Mouse (Mus musculus) CH12.LX (cell line): ENCODE results near the gene Kcnj10. TPM values are rescaled to one million over a fixed set of nuclear protein-coding genes. Genes with fewer than 3 reads are reported as not detected.

Experiments used
- DNase-seq: peaks from one replicate; pipeline ENCODE4 v3.0.0-alpha.2; 2013; ENCODE audit errors: extremely low read depth
- H3K27ac ChIP-seq: 2 replicates; pipeline ENCODE4 v1.5.1; 2012; ENCODE audit warnings: low read depth, mild to moderate bottlenecking, control low read depth, moderate library complexity; ENCODE audit not compliant: insufficient read depth
- H3K27me3 ChIP-seq: replicated peaks from 2 replicates; pipeline ENCODE3; 2012; ENCODE audit warnings: inconsistent platforms
- H3K36me3 ChIP-seq, 2 experiments: replicated peaks in 1 of 2; 2 replicates each; pipeline versions ENCODE3 to v1.6.1; 2012; ENCODE audit warnings: inconsistent platforms in 1 of 2, low read length in 1 of 2, mild to moderate bottlenecking in 1 of 2, mixed read lengths in 1 of 2, moderate library complexity in 1 of 2; ENCODE audit not compliant: control insufficient read depth in 1 of 2, insufficient read depth in 1 of 2
- H3K4me1 ChIP-seq, 2 experiments: 2 replicates each; pipeline ENCODE4 v1.6.1; 2012; ENCODE audit warnings: inconsistent platforms in 1 of 2, moderate library complexity in 1 of 2; ENCODE audit not compliant: insufficient read depth in 2 of 2, control insufficient read depth in 1 of 2
- H3K4me2 ChIP-seq: 2 replicates; pipeline ENCODE4 v1.6.1; 2012; ENCODE audit warnings: low read depth, mild to moderate bottlenecking, control low read depth; ENCODE audit not compliant: poor library complexity, insufficient read depth, severe bottlenecking
- H3K4me3 ChIP-seq, 3 experiments: fragments of 150-350 bp in 1 of 3; sonication (generic) in 1 of 3; replicated peaks in 1 of 3; 2 replicates each; pipeline versions ENCODE3 to v1.5.1; 2011 to 2012; ENCODE audit warnings: low read depth in 2 of 3, low read length in 2 of 3, mild to moderate bottlenecking in 2 of 3, moderate library complexity in 2 of 3, control low read depth in 1 of 3, improper control_type of control experiment in 1 of 3, inconsistent platforms in 1 of 3, mixed read lengths in 1 of 3; ENCODE audit not compliant: poor library complexity in 1 of 3
- H3K79me2 ChIP-seq: replicated peaks from 2 replicates; pipeline ENCODE4 v1.6.1; 2012; ENCODE audit warnings: mild to moderate bottlenecking, moderate library complexity; ENCODE audit not compliant: control insufficient read depth, poor library complexity, insufficient read depth, severe bottlenecking; ENCODE audit errors: extremely low read depth
- H3K9ac ChIP-seq: 2 replicates; pipeline ENCODE4 v1.6.1; 2012; ENCODE audit warnings: low read depth, mild to moderate bottlenecking, control low read depth, moderate library complexity; ENCODE audit not compliant: insufficient read depth
- H3K9me3 ChIP-seq: replicated peaks from 2 replicates; pipeline ENCODE3; 2012; ENCODE audit warnings: low read length, inconsistent platforms, mixed read lengths
- CHD2 ChIP-seq: IDR thresholded peaks from 2 replicates; pipeline ENCODE4 v1.6.1; 2011; ENCODE audit warnings: low read length, improper control_type of control experiment
- CTCF ChIP-seq, 2 experiments: IDR thresholded peaks in 1 of 2; conservative IDR thresholded peaks in 1 of 2; 2 replicates each; pipeline ENCODE4 v1.5.1; 2011 to 2012; ENCODE audit warnings: low read depth in 2 of 2, low read length in 2 of 2, improper control_type of control experiment in 1 of 2, inconsistent platforms in 1 of 2, mild to moderate bottlenecking in 1 of 2, moderate library complexity in 1 of 2
- ELF1 ChIP-seq: IDR thresholded peaks from 2 replicates; pipeline ENCODE4 v1.6.1; 2014; ENCODE audit warnings: low read depth, mild to moderate bottlenecking, inconsistent platforms, low read length, improper control_type of control experiment
- EP300 ChIP-seq: IDR thresholded peaks from 2 replicates; pipeline ENCODE4 v1.6.1; 2011; ENCODE audit warnings: low read length, improper control_type of control experiment
- HCFC1 ChIP-seq: IDR thresholded peaks from 2 replicates; pipeline ENCODE4 v1.6.1; 2012; ENCODE audit warnings: low read depth, mild to moderate bottlenecking, inconsistent platforms, low read length, improper control_type of control experiment
- IRF4 ChIP-seq: IDR thresholded peaks from 2 replicates; pipeline ENCODE4 v1.6.1; 2014; ENCODE audit warnings: low read depth, mild to moderate bottlenecking, inconsistent platforms, low read length, improper control_type of control experiment
- JUN ChIP-seq: IDR thresholded peaks from 2 replicates; pipeline ENCODE4 v1.6.1; 2011; ENCODE audit warnings: low read depth, mild to moderate bottlenecking, low read length, improper control_type of control experiment, moderate library complexity; ENCODE audit not compliant: insufficient read depth
- MAFK ChIP-seq: IDR thresholded peaks from 2 replicates; pipeline ENCODE4 v1.6.1; 2011; ENCODE audit warnings: low read length, improper control_type of control experiment; ENCODE audit not compliant: insufficient replicate concordance
- MAX ChIP-seq: IDR thresholded peaks from 2 replicates; pipeline ENCODE4 v1.6.1; 2011; ENCODE audit warnings: low read length, improper control_type of control experiment
- MAZ ChIP-seq: IDR thresholded peaks from 2 replicates; pipeline ENCODE4 v1.6.1; 2012; ENCODE audit warnings: low read depth, mild to moderate bottlenecking, inconsistent platforms, low read length, improper control_type of control experiment, moderate library complexity
- NELFE ChIP-seq: IDR thresholded peaks from 2 replicates; pipeline ENCODE4 v1.6.1; 2011; ENCODE audit warnings: low read depth, low read length, improper control_type of control experiment
- POLR2AphosphoS2 ChIP-seq: IDR thresholded peaks from 2 replicates; pipeline ENCODE4 v1.6.1; 2011; ENCODE audit warnings: low read depth, low read length, improper control_type of control experiment
- RAD21 ChIP-seq: IDR thresholded peaks from 2 replicates; pipeline ENCODE4 v1.6.1; 2011; ENCODE audit warnings: low read depth, mild to moderate bottlenecking, low read length, improper control_type of control experiment, moderate library complexity
- RCOR1 ChIP-seq: conservative IDR thresholded peaks from 2 replicates; pipeline ENCODE4 v1.6.1; 2012; ENCODE audit warnings: low read depth, mild to moderate bottlenecking, inconsistent platforms, low read length, improper control_type of control experiment
- SIN3A ChIP-seq: IDR thresholded peaks from 2 replicates; pipeline ENCODE4 v1.6.1; 2012; ENCODE audit warnings: low read length, improper control_type of control experiment, inconsistent platforms
- SMC3 ChIP-seq: IDR thresholded peaks from 2 replicates; pipeline ENCODE4 v1.6.1; 2011; ENCODE audit warnings: low read depth, low read length, improper control_type of control experiment
- TBP ChIP-seq: conservative IDR thresholded peaks from 2 replicates; pipeline ENCODE4 v1.6.1; 2011; ENCODE audit warnings: low read depth, low read length, improper control_type of control experiment
- USF2 ChIP-seq: conservative IDR thresholded peaks from 2 replicates; pipeline ENCODE4 v1.6.1; 2011; ENCODE audit warnings: low read depth, low read length, improper control_type of control experiment
- ZC3H11A ChIP-seq: IDR thresholded peaks from 2 replicates; pipeline ENCODE4 v1.6.1; 2012; ENCODE audit warnings: low read depth, mild to moderate bottlenecking, inconsistent platforms, low read length, improper control_type of control experiment
- ZMIZ1 ChIP-seq: IDR thresholded peaks from 2 replicates; pipeline ENCODE4 v1.6.1; 2012; ENCODE audit warnings: low read depth, mild to moderate bottlenecking, inconsistent platforms, low read length, improper control_type of control experiment
- dilution Hi-C: fragments of 300-500 bp; cut with MboI; formaldehyde crosslinking; loops from 2 replicates; pipeline ENCODE4 v1.14.3; 2020; ENCODE audit warnings: low sequenced_read_pairs; ENCODE audit not compliant: extremely low pct_unique_long_range_greater_than_20kb, extremely low pct_ligation_motif_present
- in situ Hi-C: fragments of 300-500 bp; cut with MboI; formaldehyde crosslinking; loops from 3 replicates; pipeline ENCODE4 v1.14.3; 2019; ENCODE audit warnings: low sequenced_read_pairs, low pct_ligation_motif_present, low pct_unique_long_range_greater_than_20kb, mixed read lengths
- polyA plus RNA-seq: library from polyadenylated mRNA; unstranded; fragments of >175 nt; gene quantifications from 2 replicates; pipeline ENCODE4 v1.2.1, GENCODE M21; 2012; ENCODE audit warnings: low read depth; ENCODE audit not compliant: insufficient read length
- total RNA-seq, 2 experiments: library from RNA; depleted of rRNA; stranded (reverse); fragments of 300-350 nt in 1 of 2; fragments of >200 nt in 1 of 2; gene quantifications; 2 replicates each; pipeline ENCODE4 v1.2.3; 2012 to 2014

The Kcnj10 gene
- total and polyA plus RNA-seq, 3 experiments = 0.06 to 0.13 TPM; not detected in 1

DNA sequence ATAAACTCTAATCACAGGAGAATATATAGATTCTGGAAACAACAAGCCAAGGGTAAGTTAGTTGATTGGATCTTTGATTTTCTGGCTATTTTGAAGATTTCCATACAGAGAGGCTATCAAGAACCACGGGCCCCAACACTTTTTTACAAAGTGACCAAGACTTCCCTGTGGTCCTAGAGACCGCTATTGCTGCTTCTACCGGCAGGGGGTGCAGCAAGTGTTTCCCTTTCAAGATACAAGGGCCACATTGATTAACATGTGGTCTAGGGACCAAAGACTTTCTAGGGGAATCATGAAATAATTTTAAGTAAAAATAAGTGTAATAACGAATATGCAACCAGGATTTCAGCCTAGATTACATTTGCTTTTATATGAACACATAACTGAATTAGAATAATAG is 69.8 kb downstream of the Kcnj10 start (continued):
- TF ChIP-seq NELFE (no peak), MAZ (no peak), USF2 (no peak), TBP (no peak), HCFC1 (no peak), ZC3H11A (peak; percentile 18; the same call in 1 of the 2 replicates)

GRCm38 (mm10) chr1:172412204-172412603 is 71.2 kb downstream of the Kcnj10 start:
- DNase-seq = peak; percentile 63
- in situ Hi-C loops = loop anchor here (25.0 kb wide), 2 partner anchors 200 to 975 kb away; partner anchors contain the start of gene Fcrl6

DNA sequence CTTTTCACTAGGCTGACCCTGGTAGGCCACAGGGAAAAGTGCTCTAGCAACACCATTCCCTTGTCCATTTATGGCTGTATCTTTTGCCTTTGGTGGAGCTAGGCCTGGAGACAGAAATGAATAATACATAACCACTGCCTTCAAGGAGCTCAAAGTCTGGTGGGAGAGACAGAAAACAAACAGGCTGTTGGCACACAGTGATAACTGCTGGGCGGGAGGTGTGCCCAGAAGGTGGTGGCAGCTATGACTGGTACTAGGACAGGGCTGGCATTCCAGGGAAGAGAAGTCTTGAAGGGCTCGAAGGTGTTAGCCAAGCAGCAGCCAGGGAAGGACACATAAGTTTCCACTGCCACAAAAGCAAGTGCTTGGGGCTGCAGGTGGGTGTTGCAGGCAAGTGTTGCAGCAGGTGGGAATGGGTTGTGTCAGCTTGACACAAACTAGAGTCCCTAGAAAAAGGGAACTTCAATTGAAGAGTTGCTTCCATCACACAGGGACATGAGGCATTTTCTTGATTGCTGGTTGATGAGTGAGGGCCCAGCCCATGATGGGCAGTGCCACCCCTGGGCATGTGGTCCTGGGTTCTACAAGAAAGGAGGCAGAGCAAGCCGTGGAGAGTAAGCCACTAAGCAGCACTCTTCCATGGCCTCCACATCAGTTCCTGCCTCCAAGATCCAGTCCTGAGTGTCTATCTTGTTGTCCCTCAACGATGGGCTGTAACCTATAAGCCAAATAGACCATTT is 72.7 kb downstream of the Kcnj10 start:
- dilution Hi-C loops (no loop called here), in situ Hi-C loops (loop anchor here (25.0 kb wide), 2 partner anchors 199 to 974 kb away; partner anchors contain the start of gene Fcrl6)
- Histone ChIP-seq H3K4me2 (no peak overlapping the region), H3K9ac (no peak overlapping the region), H3K4me3 (no peak overlapping the region), H3K36me3 (no peaks in the 10 kb centered on the region), H3K27me3 (no peaks in the 10 kb centered on the region), H3K27ac (no peak overlapping the region), H3K9me3 (no peaks in the 10 kb centered on the region), H3K4me1 (peaks cover 2 to 31% of the 10 kb centered on the region in 2 experiments; a peak in 2 of 4 replicates), H3K79me2 (no peaks in the 10 kb centered on the region)
- TF ChIP-seq MAZ (no peak), RAD21 (no peak), POLR2AphosphoS2 (no peak), MAX (no peak), USF2 (no peak), ZMIZ1 (no peak)
- no peak for DNase-seq

More at GRCm38 (mm10) chr1:172412204-172412603, 71.2 kb downstream of the Kcnj10 start:
- H3K36me3 ChIP-seq = no peaks in the 10 kb centered on the region
- H3K27me3 ChIP-seq = no peaks in the 10 kb centered on the region
- dilution Hi-C loops = no loop called here
- H3K4me3 ChIP-seq = no peak overlapping the region
- no peak overlapping the region for H3K27ac ChIP-seq
- H3K9me3 ChIP-seq = no peaks in the 10 kb centered on the region
- no peak overlapping the region for H3K4me2 ChIP-seq
- TF ChIP-seq JUN = no peak
- no peak for TF ChIP-seq RCOR1
- no peak for TF ChIP-seq EP300
- TF ChIP-seq RAD21 = peak; percentile 91
- no peak for TF ChIP-seq MAFK
- TF ChIP-seq SIN3A = peak; percentile 39; the same call in 1 of the 2 replicates
- 0 out of 2 replicates have a peak, but pooled peaks have one; percentile 32 for TF ChIP-seq IRF4
- peak; percentile 79 to 89 for TF ChIP-seq CTCF (conservative IDR thresholded peaks at IDR 0.05 in 1 of 2, IDR thresholded peaks at IDR 0.05 in 1 of 2; ENCODE audit: low read depth in 2 of 2, low read length in 2 of 2)
- peak; percentile 78 for TF ChIP-seq ZC3H11A
- 0 out of 2 replicates have a peak, but pooled peaks have one; percentile 24 for TF ChIP-seq NELFE
- TF ChIP-seq ELF1 = no peak
- TF ChIP-seq MAZ = peak; percentile 49; the same call in 1 of the 2 replicates
- no peak for TF ChIP-seq CHD2
- TF ChIP-seq SMC3 = peak; percentile 94
- no peak overlapping the region for H3K9ac ChIP-seq
- H3K79me2 ChIP-seq = no peaks in the 10 kb centered on the region
- peaks cover 0 to 21% of the 10 kb centered on the region in 2 experiments; a peak in 2 of 4 replicates for H3K4me1 ChIP-seq
